Mouse (Mus musculus): Measurements from ENCODE around the gene Cwc27.

DNA sequence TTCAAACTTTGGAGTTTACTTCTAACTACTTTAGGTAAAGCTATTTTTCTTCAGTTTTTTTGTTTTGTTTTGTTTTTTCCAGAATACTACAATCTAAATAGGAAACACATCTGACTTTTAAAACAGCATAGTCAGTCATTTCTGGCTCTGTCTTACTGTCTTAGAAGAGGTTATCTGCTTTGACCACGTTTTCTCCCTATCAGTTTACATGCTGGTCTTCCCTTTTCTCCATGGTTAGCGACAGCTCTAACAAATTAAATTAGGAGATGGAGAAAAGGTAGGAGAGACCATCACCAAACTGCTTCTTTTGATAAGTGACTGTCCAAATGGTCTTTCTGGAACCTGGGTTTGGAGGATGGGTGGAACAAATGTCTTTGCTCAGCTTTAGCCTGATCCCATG is 131.4 kb downstream of the Cwc27 start:
- TF ChIP-seq CTCF (IDR thresholded peaks at IDR 0.05; ENCODE audit: insufficient read depth, low read depth, low read length) (no peak), POLR2A (IDR thresholded peaks at IDR 0.05; ENCODE audit: insufficient read depth, low read depth, low read length) (no peak)
